Mouse (Mus musculus) kidney, embryonic 16.5 days (tissue): ENCODE results near the gene Fam169b. TPM values are rescaled to one million over a fixed set of nuclear protein-coding genes. Genes with fewer than 3 reads are reported as not detected.

Source experiments
- ATAC-seq: fragments of 200-750 bp; cut with Nextera tagmentation; 2 replicates; pipeline ENCODE4 v1.8.0; 2017; ENCODE audit warnings: moderate TSS enrichment; ENCODE audit not compliant: low FRiP score, low TSS enrichment
- H3K27ac ChIP-seq: fragments of 300-500 bp; sonication (generic); 2 replicates; pipeline ENCODE4 v1.5.1; 2014; ENCODE audit warnings: low read length
- H3K27me3 ChIP-seq: fragments of 300-500 bp; sonication (generic); 2 replicates; pipeline ENCODE4 v1.6.1; 2014; ENCODE audit warnings: low read length, control low read depth, mixed read lengths; ENCODE audit not compliant: insufficient read depth
- H3K36me3 ChIP-seq: fragments of 300-500 bp; sonication (generic); 2 replicates; pipeline ENCODE4 v1.6.1; 2014; ENCODE audit warnings: low read length, control low read depth, mixed read lengths; ENCODE audit not compliant: insufficient read depth
- H3K4me1 ChIP-seq: fragments of 300-500 bp; sonication (generic); 2 replicates; pipeline ENCODE4 v1.6.1; 2014; ENCODE audit warnings: low read length, control low read depth, mixed read lengths; ENCODE audit not compliant: insufficient read depth
- H3K4me2 ChIP-seq: fragments of 300-500 bp; sonication (generic); replicated peaks from 2 replicates; pipeline ENCODE4 v1.6.1; 2014; ENCODE audit warnings: low read depth, low read length
- H3K4me3 ChIP-seq: fragments of 300-500 bp; sonication (generic); 2 replicates; pipeline ENCODE4 v1.5.1; 2014; ENCODE audit warnings: mild to moderate bottlenecking, low read length
- H3K9ac ChIP-seq: fragments of 300-500 bp; sonication (generic); replicated peaks from 2 replicates; pipeline ENCODE4 v1.6.1; 2014; ENCODE audit warnings: low read length
- H3K9me3 ChIP-seq: fragments of 300-500 bp; sonication (generic); 2 replicates; pipeline ENCODE4 v1.6.1; 2016; ENCODE audit warnings: low read length, control low read depth
- WGBS: fragments of 180-500 bp; shearing (Covaris S2); extraction: QIAGEN DNeasy Blood & Tissue Kit; methylation state at CpG from one replicate; pipeline ENCODE4 v1.1.7; 2014; 5-methylcytosine and 5-hydroxymethylcytosine counted together
- polyA plus RNA-seq: library from polyadenylated mRNA; unstranded; fragments of >200 nt; fragmentation: Nextera tagmentation; extraction: Ambion mirVana; gene quantifications from 2 replicates; pipeline ENCODE4 v1.2.1, GENCODE M21; 2015

Gene Fam169b
- polyA plus RNA-seq, 1 experiment from 2014 or later = 1.1 TPM

GRCm38 (mm10) chr7:68291603-68292002 lies 18.0 kb downstream of the Fam169b start:
- 48% methylated on average over 1 of the region's 1 CpGs for WGBS
- H3K27me3 ChIP-seq = no peaks in the 10 kb centered on the region
- H3K9ac ChIP-seq = no peak overlapping the region
- ATAC-seq = no peak
- no peaks in the 10 kb centered on the region for H3K9me3 ChIP-seq
- no peak overlapping the region for H3K4me3 ChIP-seq
- no peak overlapping the region for H3K4me2 ChIP-seq
- no peaks in the 10 kb centered on the region for H3K36me3 ChIP-seq
- no peak overlapping the region for H3K27ac ChIP-seq
- peaks cover 7% of the 10 kb centered on the region; the same call in 1 of the 2 replicates for H3K4me1 ChIP-seq

DNA sequence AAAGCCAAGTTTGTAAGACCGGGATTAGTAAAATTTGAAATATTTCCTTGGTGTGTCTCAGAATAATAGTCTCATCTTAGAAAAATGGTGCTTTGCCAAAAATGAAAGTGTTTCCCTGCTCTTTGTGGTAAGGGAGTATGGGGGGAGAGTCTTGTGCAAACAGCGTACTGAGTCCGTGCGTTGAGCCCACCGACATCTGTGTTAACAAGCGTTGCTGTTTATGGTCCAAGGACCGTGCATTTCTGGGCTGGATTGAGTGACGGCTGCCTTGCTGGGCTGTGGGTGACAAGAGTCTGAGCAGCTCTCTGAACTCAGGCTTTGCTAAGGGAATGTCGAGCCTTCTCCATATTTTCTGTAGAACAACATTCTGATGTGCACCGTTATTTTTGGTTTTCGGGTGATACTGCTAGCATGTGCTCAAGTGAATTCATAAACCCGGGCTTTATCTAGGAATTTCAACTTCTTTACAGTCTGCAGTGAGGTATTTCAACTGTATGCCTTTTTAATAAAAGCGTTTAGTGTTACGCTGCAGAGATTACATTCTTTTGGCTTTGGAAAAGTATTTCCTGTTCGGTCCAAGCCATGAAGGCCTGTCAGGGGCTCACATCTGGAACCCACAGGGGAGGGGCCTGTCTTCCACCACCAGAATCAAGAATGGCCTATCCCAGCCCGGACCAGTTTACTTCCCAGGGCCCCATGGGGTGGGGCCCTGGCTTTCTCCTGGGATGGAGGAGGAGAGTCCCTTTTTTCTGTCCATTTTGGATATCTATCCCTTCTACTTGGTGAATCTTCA lies 20.6 kb downstream of the Fam169b start:
- H3K9ac ChIP-seq = no peak overlapping the region
- WGBS = 50% methylated on average over 16 of the region's 16 CpGs
- no peaks in the 10 kb centered on the region for H3K27me3 ChIP-seq
- peak overlapping the region; percentile 19; the same call in 1 of the 2 replicates for H3K4me2 ChIP-seq
- H3K4me1 ChIP-seq = peaks cover 7% of the 10 kb centered on the region; the same call in 1 of the 2 replicates
- ATAC-seq = peak; percentile 84
- H3K27ac ChIP-seq = peak overlapping the region; percentile 38
- H3K9me3 ChIP-seq = no peaks in the 10 kb centered on the region
- no peaks in the 10 kb centered on the region for H3K36me3 ChIP-seq
- no peak overlapping the region for H3K4me3 ChIP-seq

DNA sequence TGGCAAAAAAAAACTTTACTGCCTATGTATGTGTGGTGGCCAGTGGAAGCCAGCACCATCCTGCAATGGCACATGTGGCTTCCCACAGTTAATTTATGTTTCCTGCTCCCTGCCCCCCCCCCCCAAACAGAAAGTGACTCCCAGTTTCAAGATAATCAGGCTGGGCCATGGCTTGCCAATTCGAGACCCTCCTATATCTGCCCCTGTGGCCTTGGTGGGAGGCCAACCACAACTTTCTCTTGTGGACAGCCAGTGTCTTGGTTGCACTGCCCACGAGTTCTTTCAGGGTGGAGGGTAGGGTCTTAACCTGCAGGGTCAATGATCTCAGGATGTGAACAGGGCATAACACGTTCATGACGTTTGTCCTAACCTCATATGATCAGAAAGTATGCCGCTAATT lies 22.8 kb downstream of the Fam169b start:
- 80% methylated on average over 5 of the region's 5 CpGs for WGBS
- Histone ChIP-seq H3K9me3 (no peaks in the 10 kb centered on the region), H3K27ac (no peak overlapping the region), H3K4me3 (no peak overlapping the region), H3K27me3 (no peaks in the 10 kb centered on the region), H3K9ac (no peak overlapping the region), H3K4me1 (peaks cover 7% of the 10 kb centered on the region; the same call in 1 of the 2 replicates), H3K4me2 (no peak overlapping the region), H3K36me3 (no peaks in the 10 kb centered on the region)
- ATAC-seq = no peak; the same call in 1 of the 2 replicates

GRCm38 (mm10) chr7:68298381-68299076 lies 24.9 kb downstream of the Fam169b start:
- Histone ChIP-seq H3K4me1 (peaks cover 7% of the 10 kb centered on the region; the same call in 1 of the 2 replicates), H3K4me2 (no peak overlapping the region), H3K27me3 (no peaks in the 10 kb centered on the region), H3K9me3 (no peaks in the 10 kb centered on the region), H3K27ac (no peak overlapping the region), H3K36me3 (no peaks in the 10 kb centered on the region), H3K9ac (no peak overlapping the region), H3K4me3 (no peak overlapping the region)
- 77% methylated on average over 13 of the region's 13 CpGs for WGBS
- no peak for ATAC-seq

- ATAC-seq = no peak
- Histone ChIP-seq H3K4me1 (no peaks in the 10 kb centered on the region), H3K4me3 (no peak overlapping the region), H3K4me2 (no peak overlapping the region), H3K36me3 (no peaks in the 10 kb centered on the region), H3K9ac (no peak overlapping the region), H3K9me3 (no peaks in the 10 kb centered on the region), H3K27me3 (no peaks in the 10 kb centered on the region), H3K27ac (no peak overlapping the region)
- WGBS = 76% methylated on average over 7 of the region's 7 CpGs
Measured at GRCm38 (mm10) chr7:68301160-68301559, 27.5 kb downstream of the Fam169b start.

DNA sequence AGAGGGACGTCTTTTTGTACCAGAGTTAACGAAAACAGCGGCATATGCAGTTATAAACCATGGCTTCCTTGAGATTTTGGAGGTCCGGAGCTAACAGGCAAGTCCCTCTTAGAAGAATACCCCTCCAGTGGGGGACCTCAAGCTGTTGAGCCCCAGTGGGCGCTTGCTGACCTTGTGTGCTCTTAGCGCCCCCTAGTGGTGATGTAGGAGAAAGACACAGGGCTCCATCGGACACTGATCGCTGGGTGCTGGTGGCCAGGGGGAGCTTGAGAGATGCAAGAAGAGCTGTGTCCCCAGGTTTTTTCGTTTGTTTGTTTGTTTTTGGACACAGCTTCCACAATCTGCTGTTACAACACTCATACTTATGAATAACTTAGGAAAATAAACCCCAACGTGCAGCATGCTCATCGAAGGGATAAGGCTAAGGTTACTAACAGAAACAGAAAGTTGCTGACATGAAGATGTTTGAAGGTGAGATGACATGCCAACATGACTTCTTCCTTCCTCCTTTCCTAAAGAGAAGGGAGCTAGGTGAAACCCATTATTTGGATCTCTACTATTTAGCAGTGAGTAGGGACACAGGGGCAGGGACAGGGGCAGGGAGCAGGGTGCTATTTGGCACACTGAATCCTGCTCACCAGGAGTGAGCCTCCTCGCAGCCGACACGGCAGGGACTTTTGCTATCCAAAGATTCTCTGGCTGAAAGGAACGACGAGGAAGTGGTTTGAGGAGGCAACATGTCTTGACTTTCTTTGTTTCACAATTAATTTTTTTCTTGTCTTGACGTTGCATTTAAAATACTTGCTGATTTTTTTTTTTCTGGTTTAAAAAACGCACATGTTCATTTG lies 29.2 kb downstream of the Fam169b start:
- ATAC-seq = peak; percentile 84; the same call in 1 of the 2 replicates
- Histone ChIP-seq H3K4me3 (peak overlapping the region; percentile 14; the same call in 1 of the 2 replicates), H3K4me1 (no peaks in the 10 kb centered on the region), H3K27ac (no peak overlapping the region), H3K27me3 (no peaks in the 10 kb centered on the region), H3K4me2 (peak overlapping the region; percentile 39), H3K9ac (no peak overlapping the region; the same call in 1 of the 2 replicates), H3K36me3 (no peaks in the 10 kb centered on the region), H3K9me3 (no peaks in the 10 kb centered on the region)
- WGBS = 28% methylated on average over 18 of the region's 18 CpGs

- H3K27me3 ChIP-seq = no peaks in the 10 kb centered on the region
- WGBS = 47% methylated on average over 6 of the region's 6 CpGs
- no peaks in the 10 kb centered on the region for H3K4me1 ChIP-seq
- no peak for ATAC-seq
- no peak overlapping the region for H3K4me2 ChIP-seq
- H3K27ac ChIP-seq = no peak overlapping the region
- H3K4me3 ChIP-seq = no peak overlapping the region
- no peaks in the 10 kb centered on the region for H3K36me3 ChIP-seq
- H3K9ac ChIP-seq = no peak overlapping the region
- H3K9me3 ChIP-seq = no peaks in the 10 kb centered on the region
Measured at GRCm38 (mm10) chr7:68303685-68304084, 30.0 kb downstream of the Fam169b start.

DNA sequence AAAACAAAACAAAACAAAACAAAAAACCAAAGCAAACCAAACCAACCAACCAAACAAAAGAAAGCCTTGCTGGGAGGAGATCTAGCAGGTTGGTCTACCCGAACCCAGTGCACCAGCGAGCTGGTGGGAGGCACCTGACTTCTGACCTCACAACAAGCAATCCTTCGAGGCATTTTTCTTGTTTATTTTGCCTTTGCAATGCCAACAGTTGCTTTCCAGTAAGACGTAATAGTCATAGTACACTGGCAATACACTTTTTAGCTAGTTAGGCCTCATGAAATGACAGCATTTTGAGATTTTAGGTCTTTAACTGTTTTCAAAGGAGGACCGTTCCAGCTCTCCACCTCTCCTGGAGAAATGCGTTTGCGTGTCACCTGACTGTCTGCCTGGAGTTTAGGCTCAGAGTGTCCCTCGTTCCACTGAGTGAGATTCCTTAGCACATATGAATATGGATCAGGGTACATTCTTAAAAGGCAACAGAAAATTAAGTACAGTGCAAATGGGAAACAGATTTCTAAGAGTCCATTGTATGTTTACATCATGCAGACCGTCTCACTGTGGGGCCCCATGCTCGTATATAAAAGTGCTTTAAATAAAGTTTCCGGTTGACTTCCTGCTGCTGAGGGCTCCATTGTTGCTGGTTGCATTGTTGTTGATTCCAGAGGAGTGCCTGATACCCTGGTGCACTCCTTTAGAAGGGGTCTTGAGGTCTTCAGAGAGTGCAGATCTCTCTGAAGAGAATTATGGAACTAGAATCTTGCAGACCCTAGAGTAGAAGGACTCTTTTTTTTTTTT lies 32.3 kb downstream of the Fam169b start:
- Histone ChIP-seq H3K9ac (no peak overlapping the region), H3K36me3 (no peaks in the 10 kb centered on the region), H3K4me3 (no peak overlapping the region), H3K4me1 (no peaks in the 10 kb centered on the region), H3K9me3 (no peaks in the 10 kb centered on the region), H3K4me2 (no peak overlapping the region), H3K27me3 (no peaks in the 10 kb centered on the region), H3K27ac (no peak overlapping the region)
- ATAC-seq = no peak
- WGBS = 51% methylated on average over 11 of the region's 11 CpGs

- no peaks in the 10 kb centered on the region for H3K9me3 ChIP-seq
- 0 out of 2 replicates have a peak, but pooled peaks cover 5% of the 10 kb centered on the region for H3K4me1 ChIP-seq
- H3K36me3 ChIP-seq = no peaks in the 10 kb centered on the region
- no peak for ATAC-seq
- H3K4me3 ChIP-seq = no peak overlapping the region
- WGBS = 74% methylated on average over 8 of the region's 8 CpGs
- no peaks in the 10 kb centered on the region for H3K27me3 ChIP-seq
- H3K4me2 ChIP-seq = no peak overlapping the region
- H3K27ac ChIP-seq = no peak overlapping the region
- H3K9ac ChIP-seq = no peak overlapping the region
Measured at GRCm38 (mm10) chr7:68306756-68307155, 33.1 kb downstream of the Fam169b start.
